Mouse (Mus musculus): ENCODE measurements around the gene Fam43b.

The Fam43b gene

GRCm38 (mm10) chr4:138352692-138353091 is 43.6 kb downstream of the Fam43b start:
- DNase-seq (ENCODE audit: low read depth): no peak

- DNase-seq (ENCODE audit: low read depth): no peak
These were observed 44.5 kb downstream of the Fam43b start for GRCm38 (mm10) chr4:138351821-138352220.

DNA sequence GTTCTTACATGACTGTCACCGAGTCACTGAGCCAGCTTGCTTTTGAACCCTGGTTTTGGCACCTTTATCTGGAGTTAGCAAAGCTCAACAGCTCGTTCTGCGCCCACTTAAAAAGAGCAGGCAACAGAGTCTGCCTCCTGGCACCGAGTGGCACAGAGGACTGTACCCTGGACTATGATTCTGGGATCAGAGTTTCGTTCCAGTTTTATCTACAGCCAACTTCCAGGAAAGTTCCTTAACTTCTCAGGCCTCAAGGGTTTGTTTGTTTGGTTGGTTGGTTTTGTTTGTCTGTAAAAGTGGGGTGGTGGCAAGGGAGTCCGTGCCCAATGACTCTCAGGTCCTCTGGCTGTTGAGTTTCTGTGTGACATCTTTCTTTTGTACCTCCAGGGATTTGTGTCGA is 47.6 kb downstream of the Fam43b start:
- no peak for DNase-seq (ENCODE audit: low read depth)

GRCm38 (mm10) chr4:138347280-138347679 is 49.0 kb downstream of the Fam43b start:
- no peak for DNase-seq (ENCODE audit: low read depth)

GRCm38 (mm10) chr4:138344891-138345545 is 51.3 kb downstream of the Fam43b start:
- DNase-seq (ENCODE audit: low read depth): no peak

Data from NIH3T3 (cell line).